Mouse (Mus musculus): ENCODE measurements around the gene Gm35315. TPM values are rescaled to one million over a fixed set of nuclear protein-coding genes. Genes with fewer than 3 reads are reported as not detected.
"Not testable (repeated sequence)": the region's sequence is repeated elsewhere in the genome, so short reads cannot be mapped to it uniquely, and the experiment has no call there.

The Gm35315 gene
- polyA plus RNA-seq, 1 experiment from 2014 or later: 1.0 TPM

DNA sequence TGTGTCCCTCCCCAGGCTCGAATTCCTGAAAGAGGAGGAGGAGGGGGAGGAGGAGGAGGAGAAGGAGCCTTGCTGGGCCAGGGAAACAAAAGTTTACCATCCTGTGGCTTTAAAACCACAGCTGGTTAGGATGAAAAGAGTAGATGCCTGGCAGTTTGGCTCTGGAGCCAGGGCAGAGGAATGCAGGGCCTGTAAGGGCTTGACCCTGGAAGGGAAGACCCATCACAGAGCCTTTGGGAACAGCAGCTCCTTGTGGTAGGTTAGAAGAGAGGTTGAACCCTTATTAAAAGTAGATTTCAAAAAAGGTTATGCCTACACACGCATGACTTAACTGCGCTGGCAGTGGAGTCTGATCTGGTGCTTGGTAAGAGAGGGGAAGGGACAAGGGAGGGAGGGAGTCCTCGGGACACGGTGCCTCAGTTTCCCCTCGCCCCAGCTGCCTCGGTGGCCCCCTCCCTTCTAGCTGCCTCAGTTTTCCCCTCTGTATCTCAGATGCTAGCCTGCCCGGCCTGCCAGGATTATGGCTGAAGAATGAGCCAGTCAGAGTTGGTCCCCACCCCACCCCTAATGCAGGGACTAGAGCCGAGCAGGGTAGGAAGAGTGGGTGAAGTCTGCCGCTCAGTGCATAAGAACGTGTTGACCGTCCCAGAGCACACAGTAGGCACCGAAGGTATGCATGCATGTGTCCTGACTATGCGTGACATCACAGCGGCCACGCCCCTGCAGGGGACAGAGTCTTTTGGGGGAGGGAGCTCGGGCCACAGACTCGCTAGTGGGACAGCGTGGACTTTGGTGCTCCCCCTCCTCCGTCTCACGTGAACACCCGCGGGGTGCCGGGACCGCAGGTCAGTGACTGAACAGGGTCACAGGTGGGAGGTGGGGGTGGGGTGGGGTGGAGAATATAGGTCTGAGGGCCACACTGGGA is 5.7 kb upstream of the Gm35315 start, which contains the start of gene Plcxd1:
Gene Plcxd1, plus strand, starts transcription at position 314 of the 925 bp plus-strand sequence.
- H3K9me3 ChIP-seq (replicated peaks): no peaks in the 10 kb centered on the region
- H3K4me2 ChIP-seq (replicated peaks): peak within 1 kb of the TSS; percentile 63
- H3K9ac ChIP-seq: peak within 1 kb of the TSS; percentile 40; the same call in 1 of the 2 replicates
- peaks cover 28% of the 10 kb centered on the region for H3K36me3 ChIP-seq
- no peak within 1 kb of the TSS for H3K27ac ChIP-seq
- ATAC-seq (ENCODE audit: low FRiP score): no peak
- H3K4me1 ChIP-seq: peaks cover 21% of the 10 kb centered on the region
- peaks cover 18% of the 10 kb centered on the region for H3K27me3 ChIP-seq
- 0 out of 2 replicates have a peak within 1 kb of the TSS, but pooled peaks have one; percentile 31 for H3K4me3 ChIP-seq
- 4% methylated on average over 25 of the region's 25 CpGs for WGBS

GRCm38 (mm10) chr5:110098991-110099477 is 4.8 kb upstream of the Gm35315 start:
- H3K4me1 ChIP-seq: peaks cover 26% of the 10 kb centered on the region
- 45% methylated on average over 1 of the region's 1 CpGs for WGBS
- H3K9me3 ChIP-seq (replicated peaks): no peaks in the 10 kb centered on the region

DNA sequence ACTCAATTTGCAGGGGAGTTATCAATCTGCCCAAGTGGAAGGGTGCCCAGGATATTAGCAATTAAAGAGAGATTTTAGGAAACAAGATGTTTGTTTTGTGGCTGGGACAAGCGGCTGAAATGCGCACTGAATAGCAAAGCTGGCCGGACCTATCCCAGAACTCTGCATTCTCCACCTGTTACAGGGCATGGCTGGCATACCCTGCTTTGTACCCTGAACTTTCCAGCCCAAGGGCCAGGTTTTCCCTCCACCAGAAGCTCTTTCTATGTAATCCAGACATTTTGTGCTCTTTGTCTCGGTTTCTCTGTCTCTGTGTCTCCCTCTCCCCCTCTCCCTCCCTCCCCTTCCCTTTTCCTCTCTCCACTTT is 610 bp upstream of the Gm35315 start:
- peaks cover 8% of the 10 kb centered on the region for H3K4me1 ChIP-seq
- H3K27ac ChIP-seq: no peak overlapping the region
- ATAC-seq (ENCODE audit: low FRiP score): peak; percentile 26; the same call in 1 of the 2 replicates
- H3K9me3 ChIP-seq (replicated peaks): no peaks in the 10 kb centered on the region
- WGBS: 9% methylated on average over 4 of the region's 4 CpGs
- peak overlapping the region; percentile 63 for H3K4me2 ChIP-seq (replicated peaks)
- H3K4me3 ChIP-seq: peak overlapping the region; percentile 42
- H3K36me3 ChIP-seq: no peaks in the 10 kb centered on the region
- peak overlapping the region; percentile 60 for H3K9ac ChIP-seq
- H3K27me3 ChIP-seq: no peaks in the 10 kb centered on the region

More at GRCm38 (mm10) chr5:110098991-110099477, 4.8 kb upstream of the Gm35315 start:
- H3K4me3 ChIP-seq: no peak overlapping the region
- no peak for ATAC-seq (ENCODE audit: low FRiP score)
- H3K36me3 ChIP-seq: peaks cover 19% of the 10 kb centered on the region
- H3K9ac ChIP-seq: no peak overlapping the region
- no peak overlapping the region for H3K4me2 ChIP-seq (replicated peaks)
- peaks cover 18% of the 10 kb centered on the region for H3K27me3 ChIP-seq
- H3K27ac ChIP-seq: no peak overlapping the region

- Histone ChIP-seq H3K4me3 (no peak overlapping the region), H3K4me2 (replicated peaks) (no peak overlapping the region), H3K27ac (no peak overlapping the region), H3K4me1 (peaks cover 8% of the 10 kb centered on the region), H3K9me3 (replicated peaks) (no peaks in the 10 kb centered on the region), H3K36me3 (no peaks in the 10 kb centered on the region), H3K9ac (no peak overlapping the region), H3K27me3 (no peaks in the 10 kb centered on the region)
- no peak for ATAC-seq (ENCODE audit: low FRiP score)
- 81% methylated on average over 2 of the region's 2 CpGs for WGBS
These were observed 2.7 kb downstream of the Gm35315 start for GRCm38 (mm10) chr5:110091546-110091945.

GRCm38 (mm10) chr5:110086161-110086866 is 7.9 kb downstream of the Gm35315 start:
- Histone ChIP-seq H3K9me3 (replicated peaks) (0 out of 2 replicates have a peak, but pooled peaks cover 5% of the 10 kb centered on the region), H3K36me3 (no peaks in the 10 kb centered on the region), H3K27me3 (no peaks in the 10 kb centered on the region), H3K4me2 (replicated peaks) (no peak overlapping the region), H3K4me1 (no peaks in the 10 kb centered on the region), H3K9ac (no peak overlapping the region), H3K4me3 (no peak overlapping the region), H3K27ac (no peak overlapping the region)
- 38% methylated on average over 14 of the region's 14 CpGs for WGBS
- no peak for ATAC-seq (ENCODE audit: low FRiP score)

- Histone ChIP-seq H3K9me3 (replicated peaks) (peaks cover 26% of the 10 kb centered on the region), H3K36me3 (0 out of 2 replicates have a peak, but pooled peaks cover 3% of the 10 kb centered on the region), H3K27ac (no peak overlapping the region), H3K9ac (no peak overlapping the region), H3K4me1 (no peaks in the 10 kb centered on the region), H3K27me3 (no peaks in the 10 kb centered on the region), H3K4me2 (replicated peaks) (no peak overlapping the region), H3K4me3 (no peak overlapping the region)
- no peak for ATAC-seq (ENCODE audit: low FRiP score)
- WGBS: 79% methylated on average over 4 of the region's 4 CpGs
These were observed 11.3 kb downstream of the Gm35315 start for GRCm38 (mm10) chr5:110082961-110083360.

- not testable (repeated sequence) for H3K36me3 ChIP-seq; H3K27ac ChIP-seq; H3K9ac ChIP-seq; H3K4me3 ChIP-seq; H3K27me3 ChIP-seq; ATAC-seq (ENCODE audit: low FRiP score); H3K4me1 ChIP-seq; H3K4me2 ChIP-seq (replicated peaks)
- H3K9me3 ChIP-seq (replicated peaks): peaks cover 29% of the 10 kb centered on the region
- 100% methylated on average over 1 of the region's 2 CpGs for WGBS
These were observed 21.8 kb downstream of the Gm35315 start, which contains the start of gene Gm17655 for GRCm38 (mm10) chr5:110072413-110072812. Gene Gm17655, minus strand, starts transcription at chr5:110072513.

- H3K27me3 ChIP-seq: no peaks in the 10 kb centered on the region
- 2% methylated on average over 19 of the region's 19 CpGs for WGBS
- no peak overlapping the region for H3K27ac ChIP-seq
- H3K36me3 ChIP-seq: no peaks in the 10 kb centered on the region
- ATAC-seq (ENCODE audit: low FRiP score): peak; percentile 98
- peak overlapping the region; percentile 51 for H3K4me3 ChIP-seq
- H3K4me2 ChIP-seq (replicated peaks): peak overlapping the region; percentile 51
- H3K9ac ChIP-seq: peak overlapping the region; percentile 63
- H3K9me3 ChIP-seq (replicated peaks): peaks cover 4% of the 10 kb centered on the region; the same call in 1 of the 2 replicates
- H3K4me1 ChIP-seq: no peaks in the 10 kb centered on the region
These were observed 36.4 kb downstream of the Gm35315 start for GRCm38 (mm10) chr5:110057637-110058408.

Other genes with a start within 250 kb of the Gm35315 start
- 0.52 and 0.53 TPM in 2 replicates for gene Gm15446, start 171.0 kb downstream of the Gm35315 start, polyA plus RNA-seq (2016; fragmentation: Nextera tagmentation; extraction: Ambion mirVana)
- 22.2 and 25.1 TPM in 2 replicates for gene Zfp932, start 97.9 kb downstream of the Gm35315 start, polyA plus RNA-seq (2016; fragmentation: Nextera tagmentation; extraction: Ambion mirVana)
- 5.4 and 7.5 TPM in 2 replicates for gene Gm17655, start 21.9 kb downstream of the Gm35315 start, polyA plus RNA-seq (2016; fragmentation: Nextera tagmentation; extraction: Ambion mirVana)
- 1.3 and 1.6 TPM in 2 replicates for gene Plcxd1, start 5.5 kb upstream of the Gm35315 start, polyA plus RNA-seq (2016; fragmentation: Nextera tagmentation; extraction: Ambion mirVana)
- gene Gtpbp6, start 13.8 kb upstream of the Gm35315 start, polyA plus RNA-seq (2016; fragmentation: Nextera tagmentation; extraction: Ambion mirVana): 53.7 and 55.8 TPM in 2 replicates
- gene Zfp605, start 15.7 kb upstream of the Gm35315 start, polyA plus RNA-seq (2016; fragmentation: Nextera tagmentation; extraction: Ambion mirVana): 11.4 and 12.5 TPM in 2 replicates
- 92.4 and 93.5 TPM in 2 replicates for gene Chfr, start 41.4 kb upstream of the Gm35315 start, polyA plus RNA-seq (2016; fragmentation: Nextera tagmentation; extraction: Ambion mirVana)
- gene Golga3, start 82.3 kb upstream of the Gm35315 start, polyA plus RNA-seq (2016; fragmentation: Nextera tagmentation; extraction: Ambion mirVana): 29.1 and 30.7 TPM in 2 replicates
- gene Ankle2, start 136.6 kb upstream of the Gm35315 start, polyA plus RNA-seq (2016; fragmentation: Nextera tagmentation; extraction: Ambion mirVana): 36.7 and 38.6 TPM in 2 replicates
- gene Pgam5, start 175.5 kb upstream of the Gm35315 start, polyA plus RNA-seq (2016; fragmentation: Nextera tagmentation; extraction: Ambion mirVana): 77.5 and 81.0 TPM in 2 replicates
- 7.4 and 9.5 TPM in 2 replicates for gene Pxmp2, start 191.8 kb upstream of the Gm35315 start, polyA plus RNA-seq (2016; fragmentation: Nextera tagmentation; extraction: Ambion mirVana)
- 18.7 and 21.8 TPM in 2 replicates for gene Pole, start 191.9 kb upstream of the Gm35315 start, polyA plus RNA-seq (2016; fragmentation: Nextera tagmentation; extraction: Ambion mirVana)
- 2.1 and 3.2 TPM in 2 replicates for gene P2rx2, start 248.8 kb upstream of the Gm35315 start, polyA plus RNA-seq (2016; fragmentation: Nextera tagmentation; extraction: Ambion mirVana)